ENCODE assay signal across 8 mouse cellular contexts in genomic region chr5:76853549-76853948, GRCm38 (mm10). TPM values are rescaled to one million over a fixed set of nuclear protein-coding genes. Genes with fewer than 3 reads are reported as not detected.
A peak's percentile ranks its signal among the peaks of the same experiment; 100 is the strongest.
DNase-seq lines count a peak whose midpoint lies in the region; ATAC-seq and TF ChIP-seq lines count a peak whose summit lies in the region.

No protein-coding gene starts in this region.

- peak; percentile 74 for DNase-seq in G1E (ENCODE audit: low spot score)
- peak; percentile 37 for DNase-seq in cerebellum, adult 11 months
- DNase-seq in forebrain, embryonic 14.5 days (ENCODE audit: low spot score), result peak; percentile 89
- peak; percentile 67 to 82 for DNase-seq in layer of hippocampus, adult 8-10 months (ENCODE audit: low spot score in 2 of 2)
- DNase-seq in lung, embryonic 14.5 days, result peak; percentile 93
- DNase-seq in ovary, adult 18-20 months (ENCODE audit: low spot score), result peak; percentile 40
- peak; percentile 74 for DNase-seq in thymus, adult 2 months

- ATAC-seq in G1E (ENCODE audit: extremely low read depth, insufficient number of reproducible peaks, low FRiP score, poor library complexity, severe bottlenecking), result peak; percentile 70
- ATAC-seq in forebrain, embryonic 14.5 days, result peak; percentile 89
- peak; percentile 73 to 80 for ATAC-seq in hematopoietic stem cell, adult 5-6 weeks (replicated peaks in 1 of 2; ENCODE audit: insufficient read depth in 1 of 2, low FRiP score in 2 of 2, low TSS enrichment in 1 of 2, low read depth in 1 of 2, poor library complexity in 2 of 2, severe bottlenecking in 2 of 2)
- peak; percentile 86 for ATAC-seq in lung, embryonic 14.5 days (ENCODE audit: insufficient read depth)

- H3K4me3 ChIP-seq in G1E (ENCODE audit: low read depth, low read length), result no peak overlapping the region
- H3K4me3 ChIP-seq in forebrain, embryonic 14.5 days (ENCODE audit: low read depth, low read length), result no peak overlapping the region
- H3K4me3 ChIP-seq in lung, embryonic 14.5 days (ENCODE audit: low read depth, low read length), result no peak overlapping the region
- no peak overlapping the region for H3K4me3 ChIP-seq in thymus, adult 2 months (ENCODE audit: control insufficient read depth, insufficient read depth, low read length)

- no peaks in the 10 kb centered on the region; the same call in 1 of the 2 replicates for H3K9me3 ChIP-seq in G1E (replicated peaks)
- no peaks in the 10 kb centered on the region for H3K9me3 ChIP-seq in forebrain, embryonic 14.5 days (replicated peaks; ENCODE audit: control insufficient read depth, low read length)
- no peaks in the 10 kb centered on the region for H3K9me3 ChIP-seq in lung, embryonic 14.5 days (ENCODE audit: low read depth, low read length)

- WGBS in forebrain, embryonic 14.5 days, result 10% methylated on average over 10 of the region's 10 CpGs
- WGBS in lung, embryonic 14.5 days, result 14% methylated on average over 10 of the region's 10 CpGs
- 11% methylated on average over 10 of the region's 10 CpGs for WGBS in thymus, adult 2 months

- TF ChIP-seq CTCF in G1E (IDR thresholded peaks at IDR 0.05; ENCODE audit: low read depth, low read length), result peak; percentile 92
- peak; percentile 96 for TF ChIP-seq CTCF in lung, embryonic 14.5 days (IDR thresholded peaks at IDR 0.05; ENCODE audit: low read depth)
- peak; percentile 96 for TF ChIP-seq CTCF in thymus, adult 2 months (IDR thresholded peaks at IDR 0.05; ENCODE audit: borderline replicate concordance, control insufficient read depth, extremely low read depth, insufficient read depth, low read length, poor library complexity)

- no peaks in the 10 kb centered on the region for H3K27me3 ChIP-seq in G1E (ENCODE audit: insufficient read depth, low read length)
- 0 out of 2 replicates have a peak, but pooled peaks cover 7% of the 10 kb centered on the region for H3K27me3 ChIP-seq in forebrain, embryonic 14.5 days (replicated peaks; ENCODE audit: control insufficient read depth, insufficient read depth, low read length)
- H3K27me3 ChIP-seq in lung, embryonic 14.5 days (ENCODE audit: insufficient read depth, low read length), result peaks cover 33% of the 10 kb centered on the region
- H3K27me3 ChIP-seq in thymus, adult 2 months (ENCODE audit: control insufficient read depth, insufficient read depth, low read length), result peaks cover 4% of the 10 kb centered on the region; the same call in 1 of the 2 replicates

- no peak for TF ChIP-seq POLR2A in thymus, adult 2 months (IDR thresholded peaks at IDR 0.05; ENCODE audit: control insufficient read depth, extremely low read depth, insufficient read depth, low read length, poor library complexity)

- H3K9ac ChIP-seq in forebrain, embryonic 14.5 days (ENCODE audit: low read length), result no peak overlapping the region
- H3K9ac ChIP-seq in lung, embryonic 14.5 days, result no peak overlapping the region

- no peak overlapping the region for H3K27ac ChIP-seq in forebrain, embryonic 14.5 days (ENCODE audit: low read depth, low read length)
- H3K27ac ChIP-seq in lung, embryonic 14.5 days (ENCODE audit: low read depth), result no peak overlapping the region
- no peak overlapping the region for H3K27ac ChIP-seq in thymus, adult 2 months (ENCODE audit: control insufficient read depth, insufficient read depth, low read length)

- peaks cover 76% of the 10 kb centered on the region for H3K36me3 ChIP-seq in G1E (replicated peaks)
- peaks cover 40% of the 10 kb centered on the region for H3K36me3 ChIP-seq in forebrain, embryonic 14.5 days (ENCODE audit: control insufficient read depth, insufficient read depth, low read length)
- 0 out of 2 replicates have a peak, but pooled peaks cover 8% of the 10 kb centered on the region for H3K36me3 ChIP-seq in lung, embryonic 14.5 days (ENCODE audit: insufficient read depth)
- H3K36me3 ChIP-seq in thymus, adult 2 months (ENCODE audit: control insufficient read depth, insufficient read depth, low read length), result no peaks in the 10 kb centered on the region

- H3K4me2 ChIP-seq in forebrain, embryonic 14.5 days (ENCODE audit: low read length), result no peak overlapping the region
- H3K4me2 ChIP-seq in lung, embryonic 14.5 days, result no peak overlapping the region

- no peaks in the 10 kb centered on the region; the same call in 1 of the 2 replicates for H3K4me1 ChIP-seq in G1E (ENCODE audit: insufficient read depth, low read depth, low read length)
- peaks cover 3% of the 10 kb centered on the region; the same call in 1 of the 2 replicates for H3K4me1 ChIP-seq in forebrain, embryonic 14.5 days (ENCODE audit: control insufficient read depth, insufficient read depth, low read length)
- H3K4me1 ChIP-seq in lung, embryonic 14.5 days (ENCODE audit: insufficient read depth), result 0 out of 2 replicates have a peak, but pooled peaks cover 3% of the 10 kb centered on the region
- peaks cover 10% of the 10 kb centered on the region for H3K4me1 ChIP-seq in thymus, adult 2 months (replicated peaks; ENCODE audit: control insufficient read depth, insufficient read depth, low read length)

RNA-seq across cellular contexts. Expression of gene Aasdh, which starts 51.8 kb away (rescaled TPM):
- 62.1 and 62.7 TPM in 2 replicates for total RNA-seq in G1E (2014; fragmentation: Nextera tagmentation)
- total RNA-seq in G1E (2017), result 39.2 and 39.8 TPM in 2 replicates
- polyA plus RNA-seq in G1E (2012), result 2.8 and 4.8 TPM in 2 replicates
- polyA plus RNA-seq in forebrain, embryonic 14.5 days (2014; fragmentation: Nextera tagmentation; extraction: Ambion mirVana), result 18.2 and 18.4 TPM in 2 replicates
- total RNA-seq in hematopoietic stem cell, adult 5-6 weeks (2017), result 16.7 and 55.0 TPM in 2 replicates
- total RNA-seq in layer of hippocampus, adult 8-10 months (2022), result 10 to 100 TPM; 27.3 to 35.6 (median 30.3) TPM
- 20.4 and 22.8 TPM in 2 replicates for polyA plus RNA-seq in lung, embryonic 14.5 days (2014; fragmentation: Nextera tagmentation; extraction: Ambion mirVana)
- 10.7 and 12.1 TPM in 2 replicates for polyA plus RNA-seq in thymus, adult 2 months (2012; rRNA removed)

Comparison
In these comparisons a context has a peak if more than half of its experiments do, and no peak if none do; other contexts are left out.
1. DNase-seq: peak in every context shown above with its lines; median percentile 93 in lung, embryonic 14.5 days; 89 in forebrain, embryonic 14.5 days; 74 in layer of hippocampus, adult 8-10 months; 74 in G1E; 74 in thymus, adult 2 months; 40 in ovary, adult 18-20 months; 37 in cerebellum, adult 11 months.